Mouse (Mus musculus) midbrain, embryonic 15.5 days (tissue): ENCODE measurements at regions not wholly inside any gene's neighbourhood (a gene's known extent, or its start where the extent isn't known, plus 50 kb on each side); places are given as distances from the start of the nearest gene placed in this dataset. TPM values are rescaled to one million over a fixed set of nuclear protein-coding genes. Genes with fewer than 3 reads are reported as not detected.

Source experiments
- microRNA counts: library from miRNA; unstranded; fragments of <30 nt; microRNA quantifications from one replicate; lab custom pipeline; 2016
- microRNA-seq: library from miRNA; unstranded; fragments of <30 nt; microRNA quantifications from one replicate; pipeline ENCODE4, GENCODE M21; 2016

MicroRNAs encoded in the stretch of these regions (microRNA counts, 519-probe panel; counts per million panel counts)
- not detected for microRNA mmu-miR-2136 (lab: Ali Mortazavi, UCI)

Small RNAs in the stretch of these regions (microRNA-seq; reads per million reads assigned to microRNA genes)
- not detected for gene Mir2136
